Mouse (Mus musculus): ENCODE data around the gene Esm1.

DNA sequence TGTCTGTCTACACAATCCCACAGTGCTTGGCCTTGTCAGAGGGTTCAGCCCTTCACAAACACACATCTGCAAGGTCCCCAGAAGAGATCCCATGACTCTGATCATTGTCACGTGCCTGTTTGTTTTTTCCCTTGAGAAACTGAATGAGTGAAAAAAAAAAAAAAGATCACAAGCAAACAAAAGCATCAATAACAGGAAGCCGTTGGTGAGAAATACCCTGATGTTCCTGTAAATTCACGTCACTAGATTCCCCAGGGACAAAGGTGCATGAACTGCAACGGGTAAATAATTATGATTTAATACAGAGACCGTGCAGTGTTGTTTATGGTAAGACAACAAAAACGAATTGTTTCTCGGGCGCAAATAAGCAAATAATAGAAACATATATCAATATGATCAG is 35.6 kb downstream of the Esm1 start:
- TF ChIP-seq CTCF (IDR thresholded peaks at IDR 0.05; ENCODE audit: low read depth, low read length) (no peak), POLR2A (IDR thresholded peaks at IDR 0.05; ENCODE audit: insufficient read depth, low read length) (no peak)
